Mouse (Mus musculus) myocyte (in vitro differentiated cells): ENCODE measurements around the gene Olfr539. TPM values are rescaled to one million over a fixed set of nuclear protein-coding genes. Genes with fewer than 3 reads are reported as not detected.

Source experiments
- H3K27me3 ChIP-seq: one replicate; pipeline ENCODE4 v1.6.1; 2011; ENCODE audit not compliant: control insufficient read depth, insufficient read depth, insufficient read length
- H3K36me3 ChIP-seq: one replicate; pipeline ENCODE4 v1.6.1; 2011; ENCODE audit not compliant: control insufficient read depth, insufficient read depth
- H3K4me2 ChIP-seq: one replicate; pipeline ENCODE4 v1.6.1; 2011; ENCODE audit warnings: low read depth, control low read depth
- H3K4me3 ChIP-seq: one replicate; pipeline ENCODE4 v1.5.1; 2011; ENCODE audit warnings: mild to moderate bottlenecking, control low read depth, moderate library complexity
- H3K79me2 ChIP-seq: one replicate; pipeline ENCODE4 v1.6.1; 2011; ENCODE audit not compliant: control insufficient read depth, insufficient read depth
- H3ac ChIP-seq: one replicate; pipeline ENCODE4 v1.6.1; 2011; ENCODE audit not compliant: control insufficient read depth, insufficient read length
- CEBPB ChIP-seq: IDR thresholded peaks from 2 replicates; pipeline ENCODE4 v1.6.1; 2011; ENCODE audit warnings: mild to moderate bottlenecking, moderate library complexity; ENCODE audit not compliant: poor library complexity, insufficient read depth, severe bottlenecking
- E2F4 ChIP-seq: IDR thresholded peaks from one replicate; pipeline ENCODE4 v1.6.1; 2011; ENCODE audit warnings: mild to moderate bottlenecking, control low read depth, moderate library complexity; ENCODE audit not compliant: insufficient read depth
- MAX ChIP-seq: IDR thresholded peaks from one replicate; pipeline ENCODE4 v1.6.1; 2011; ENCODE audit warnings: low read depth, mild to moderate bottlenecking, control low read depth
- MYOD1 ChIP-seq, 3 experiments: IDR thresholded peaks; one replicate each; pipeline ENCODE4 v1.6.1; 2011; ENCODE audit warnings: control low read depth in 2 of 3, low read depth in 2 of 3, mild to moderate bottlenecking in 2 of 3, moderate library complexity in 1 of 3; ENCODE audit not compliant: insufficient read length in 2 of 3, control insufficient read depth in 1 of 3
- MYOG ChIP-seq, 3 experiments: IDR thresholded peaks; one replicate each; pipeline ENCODE4 v1.6.1; 2011; ENCODE audit warnings: control low read depth in 2 of 3, low read depth in 2 of 3, mild to moderate bottlenecking in 2 of 3; ENCODE audit not compliant: insufficient read length in 2 of 3, control insufficient read depth in 1 of 3, insufficient read depth in 1 of 3
- POLR2A ChIP-seq: IDR thresholded peaks from one replicate; pipeline ENCODE4 v1.6.1; 2011; ENCODE audit warnings: low read depth, mild to moderate bottlenecking, control low read depth, moderate library complexity; ENCODE audit not compliant: insufficient read length
- POLR2AphosphoS2 ChIP-seq: IDR thresholded peaks from one replicate; pipeline ENCODE4 v1.6.1; 2011; ENCODE audit warnings: low read depth, control low read depth; ENCODE audit not compliant: insufficient read length
- REST ChIP-seq: IDR thresholded peaks from one replicate; pipeline ENCODE4 v1.6.1; 2011; ENCODE audit warnings: mild to moderate bottlenecking, control low read depth, moderate library complexity; ENCODE audit not compliant: insufficient read depth, insufficient read length
- SRF ChIP-seq: IDR thresholded peaks from one replicate; pipeline ENCODE4 v1.6.1; 2011; ENCODE audit warnings: low read depth; ENCODE audit not compliant: control insufficient read depth, insufficient read length
- TCF12 ChIP-seq: IDR thresholded peaks from one replicate; pipeline ENCODE4 v1.6.1; 2011; ENCODE audit warnings: mild to moderate bottlenecking, control low read depth; ENCODE audit not compliant: poor library complexity, insufficient read depth, severe bottlenecking
- TCF3 ChIP-seq: IDR thresholded peaks from one replicate; pipeline ENCODE4 v1.6.1; 2011; ENCODE audit warnings: low read depth, control low read depth; ENCODE audit not compliant: insufficient read length
- USF1 ChIP-seq: IDR thresholded peaks from one replicate; pipeline ENCODE4 v1.6.1; 2011; ENCODE audit warnings: low read depth, mild to moderate bottlenecking, control low read depth, moderate library complexity
- polyA plus RNA-seq: library from polyadenylated mRNA; unstranded; fragments of >200 nt; fragmentation: generic; extraction: Trizol; gene quantifications from one replicate; pipeline ENCODE4 v1.2.1, GENCODE M21; 2012; ENCODE audit warnings: missing spikeins

Gene Olfr539
- polyA plus RNA-seq, 1 experiment = not detected

- TF ChIP-seq USF1 (no peak), E2F4 (no peak), POLR2A (no peak), TCF3 (no peak), SRF (no peak), POLR2AphosphoS2 (no peak), MYOG (IDR thresholded peaks at IDR 0.05; ENCODE audit: control insufficient read depth in 1 of 3, insufficient read depth in 1 of 3, insufficient read length in 2 of 3, low read depth in 2 of 3) (no peak), TCF12 (no peak), MYOD1 (IDR thresholded peaks at IDR 0.05; ENCODE audit: control insufficient read depth in 1 of 3, insufficient read length in 2 of 3, low read depth in 2 of 3) (no peak)
- Histone ChIP-seq H3K36me3 (no peaks in the 10 kb centered on the region), H3ac (no peak within 1 kb of the TSS), H3K27me3 (no peaks in the 10 kb centered on the region), H3K79me2 (no peaks in the 10 kb centered on the region), H3K4me3 (no peak within 1 kb of the TSS), H3K4me2 (no peak within 1 kb of the TSS)
Measured at GRCm38 (mm10) chr7:140681651-140682050, 21.9 kb downstream of the Olfr539 start, which contains the start of gene Olfr45. Olfr45 (plus strand) TSS chr7:140681951.

GRCm38 (mm10) chr7:140696967-140697366, 37.2 kb downstream of the Olfr539 start, which contains the start of gene Olfr541:
Olfr541 (plus strand) TSS chr7:140697267.
- H3K36me3 ChIP-seq = no peaks in the 10 kb centered on the region
- no peak within 1 kb of the TSS for H3K4me2 ChIP-seq
- H3K4me3 ChIP-seq = no peak within 1 kb of the TSS
- no peak within 1 kb of the TSS for H3ac ChIP-seq
- TF ChIP-seq POLR2AphosphoS2 (no peak), TCF12 (no peak), E2F4 (no peak), TCF3 (no peak), CEBPB (no peak)
- no peaks in the 10 kb centered on the region for H3K27me3 ChIP-seq
- no peaks in the 10 kb centered on the region for H3K79me2 ChIP-seq

- no peak overlapping the region for H3K4me3 ChIP-seq
- H3K27me3 ChIP-seq = no peaks in the 10 kb centered on the region
- H3K36me3 ChIP-seq = no peaks in the 10 kb centered on the region
- H3ac ChIP-seq = no peak overlapping the region
- no peak overlapping the region for H3K4me2 ChIP-seq
- H3K79me2 ChIP-seq = no peaks in the 10 kb centered on the region
- TF ChIP-seq REST = no peak
- no peak for TF ChIP-seq TCF3
- TF ChIP-seq MAX = no peak
- no peak for TF ChIP-seq SRF
- no peak for TF ChIP-seq POLR2AphosphoS2
- TF ChIP-seq POLR2A = no peak
- TF ChIP-seq CEBPB = no peak
- TF ChIP-seq TCF12 = no peak
Measured at GRCm38 (mm10) chr7:140706348-140706747, 46.6 kb downstream of the Olfr539 start.

GRCm38 (mm10) chr7:140707536-140708284, 48.0 kb downstream of the Olfr539 start:
- Histone ChIP-seq H3K4me2 (no peak overlapping the region), H3ac (no peak overlapping the region), H3K4me3 (no peak overlapping the region), H3K79me2 (no peaks in the 10 kb centered on the region), H3K27me3 (no peaks in the 10 kb centered on the region), H3K36me3 (no peaks in the 10 kb centered on the region)
- no peak for TF ChIP-seq REST
- no peak for TF ChIP-seq MAX
- TF ChIP-seq POLR2A = no peak
- no peak for TF ChIP-seq USF1
- no peak for TF ChIP-seq SRF
- no peak for TF ChIP-seq TCF12
- no peak for TF ChIP-seq CEBPB
- no peak for TF ChIP-seq POLR2AphosphoS2
- TF ChIP-seq MYOD1 (IDR thresholded peaks at IDR 0.05; ENCODE audit: control insufficient read depth in 1 of 3, insufficient read length in 2 of 3, low read depth in 2 of 3) = no peak
- TF ChIP-seq E2F4 = no peak
- no peak for TF ChIP-seq TCF3
- no peak for TF ChIP-seq MYOG (IDR thresholded peaks at IDR 0.05; ENCODE audit: control insufficient read depth in 1 of 3, insufficient read depth in 1 of 3, insufficient read length in 2 of 3, low read depth in 2 of 3)
